Mouse (Mus musculus): ENCODE results near the gene Dapk2. TPM values are rescaled to one million over a fixed set of nuclear protein-coding genes. Genes with fewer than 3 reads are reported as not detected.

Dapk2 gene
- total and polyA plus RNA-seq, 3 experiments: 7.5 to 24.4 (median 9.8) TPM

DNA sequence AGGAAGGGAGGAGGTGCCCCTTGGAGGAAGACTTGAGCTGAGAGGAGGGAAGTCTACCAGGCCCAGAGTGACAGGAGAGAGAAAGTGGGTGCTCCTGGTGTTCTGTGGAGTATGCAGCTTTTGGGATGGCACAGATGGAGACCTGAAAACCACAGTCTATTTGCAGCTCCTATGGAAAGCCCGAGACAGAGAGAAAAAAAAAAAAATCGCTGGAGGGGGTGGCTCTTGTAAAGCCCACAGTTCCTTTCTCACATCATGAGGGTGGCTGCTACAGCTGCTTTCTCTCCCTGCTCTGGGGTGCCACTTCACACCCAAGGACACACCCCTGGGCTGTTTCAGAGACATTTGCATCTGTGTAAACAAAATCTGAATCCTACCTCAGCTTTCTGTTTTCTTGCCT lies 107.6 kb downstream of the Dapk2 start:
- peaks cover 56% of the 10 kb centered on the region for H3K36me3 ChIP-seq (replicated peaks)
- peaks cover 19% of the 10 kb centered on the region for H3K4me1 ChIP-seq (ENCODE audit: insufficient read depth, low read depth, low read length)
- H3K4me3 ChIP-seq (ENCODE audit: low read depth, low read length): no peak overlapping the region
- H3K9me3 ChIP-seq (replicated peaks): no peaks in the 10 kb centered on the region
- TF ChIP-seq TAL1 (conservative IDR thresholded peaks at IDR 0.05; ENCODE audit: low read depth, low read length) (no peak), POLR2AphosphoS5 (IDR thresholded peaks at IDR 0.05; ENCODE audit: insufficient replicate concordance, low read depth, low read length) (no peak), GATA1 (IDR thresholded peaks at IDR 0.05; ENCODE audit: borderline replicate concordance, low read length) (no peak), CTCF (IDR thresholded peaks at IDR 0.05; ENCODE audit: low read depth, low read length) (no peak)
- DNase-seq (ENCODE audit: low spot score) (no peak), ATAC-seq (ENCODE audit: extremely low read depth, insufficient number of reproducible peaks, low FRiP score, poor library complexity, severe bottlenecking) (no peak)
- H3K27me3 ChIP-seq (ENCODE audit: insufficient read depth, low read length): no peaks in the 10 kb centered on the region

DNA sequence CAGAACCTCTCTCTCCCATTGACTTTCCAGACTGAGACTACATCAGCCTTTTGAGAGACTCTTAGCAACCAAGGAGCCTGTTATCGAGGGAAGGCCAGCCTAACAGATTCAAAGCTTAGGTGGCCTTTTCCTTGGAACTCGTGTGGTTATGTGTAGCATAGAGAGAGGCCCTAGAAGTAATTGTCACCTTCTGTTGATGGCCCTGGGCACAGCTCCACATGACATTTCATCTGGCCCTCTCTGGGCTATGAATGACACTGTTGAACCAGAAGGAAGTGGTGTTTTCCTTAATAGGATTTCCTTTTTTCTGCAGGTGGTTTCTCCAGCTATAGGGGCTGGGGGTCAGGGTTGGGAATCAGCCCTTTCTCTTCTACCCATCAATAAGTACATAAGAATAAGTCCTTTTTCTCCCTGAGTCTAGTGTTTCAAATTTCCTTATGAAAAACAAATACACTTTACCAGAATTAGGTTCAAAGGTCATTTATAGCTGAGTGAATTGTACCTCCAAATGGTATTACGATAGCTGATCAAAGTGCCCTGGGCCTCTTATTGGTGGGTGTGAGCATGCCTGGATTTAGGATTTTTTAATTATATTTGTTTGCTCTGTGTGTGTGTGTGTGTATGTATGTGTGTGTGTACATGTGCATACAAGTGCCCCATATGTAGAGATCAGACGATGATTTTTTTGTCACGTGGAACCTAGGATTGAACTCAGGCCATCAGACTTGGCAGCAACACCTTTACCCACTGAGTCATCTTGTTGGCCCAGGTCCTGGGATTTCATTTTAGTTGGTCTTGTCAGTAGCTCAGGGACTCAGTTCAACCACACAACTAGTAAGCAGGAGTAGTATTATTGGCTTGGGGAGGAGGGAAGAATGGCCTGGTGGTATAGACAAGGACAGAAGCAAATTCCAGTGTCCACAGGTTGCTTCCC lies 108.5 kb downstream of the Dapk2 start:
- Histone ChIP-seq H3K4me3 (ENCODE audit: low read depth, low read length) (no peak overlapping the region), H3K4me1 (ENCODE audit: insufficient read depth, low read depth, low read length) (peaks cover 23% of the 10 kb centered on the region), H3K27me3 (ENCODE audit: insufficient read depth, low read length) (no peaks in the 10 kb centered on the region), H3K9me3 (replicated peaks) (no peaks in the 10 kb centered on the region), H3K36me3 (replicated peaks) (peaks cover 60% of the 10 kb centered on the region)
- TF ChIP-seq CTCF (IDR thresholded peaks at IDR 0.05; ENCODE audit: low read depth, low read length) (no peak), GATA1 (IDR thresholded peaks at IDR 0.05; ENCODE audit: borderline replicate concordance, low read length) (no peak), TAL1 (conservative IDR thresholded peaks at IDR 0.05; ENCODE audit: low read depth, low read length) (no peak), GATA2 (IDR thresholded peaks at IDR 0.05; ENCODE audit: borderline replicate concordance, low read depth, low read length) (no peak), POLR2AphosphoS5 (IDR thresholded peaks at IDR 0.05; ENCODE audit: insufficient replicate concordance, low read depth, low read length) (no peak)
- DNase-seq (ENCODE audit: low spot score): no peak
- ATAC-seq (ENCODE audit: extremely low read depth, insufficient number of reproducible peaks, low FRiP score, poor library complexity, severe bottlenecking): no peak

GRCm38 (mm10) chr9:66268804-66269203 lies 110.8 kb downstream of the Dapk2 start:
- no peak for DNase-seq (ENCODE audit: low spot score)
- H3K36me3 ChIP-seq (replicated peaks): peaks cover 64% of the 10 kb centered on the region
- peaks cover 37% of the 10 kb centered on the region for H3K4me1 ChIP-seq (ENCODE audit: insufficient read depth, low read depth, low read length)
- no peak overlapping the region for H3K4me3 ChIP-seq (ENCODE audit: low read depth, low read length)
- no peaks in the 10 kb centered on the region for H3K27me3 ChIP-seq (ENCODE audit: insufficient read depth, low read length)
- no peak for TF ChIP-seq TAL1 (conservative IDR thresholded peaks at IDR 0.05; ENCODE audit: low read depth, low read length)
- TF ChIP-seq GATA2 (IDR thresholded peaks at IDR 0.05; ENCODE audit: borderline replicate concordance, low read depth, low read length): no peak
- TF ChIP-seq POLR2AphosphoS5 (IDR thresholded peaks at IDR 0.05; ENCODE audit: insufficient replicate concordance, low read depth, low read length): no peak
- no peak for TF ChIP-seq GATA1 (IDR thresholded peaks at IDR 0.05; ENCODE audit: borderline replicate concordance, low read length)
- no peak for TF ChIP-seq CTCF (IDR thresholded peaks at IDR 0.05; ENCODE audit: low read depth, low read length)
- no peak for ATAC-seq (ENCODE audit: extremely low read depth, insufficient number of reproducible peaks, low FRiP score, poor library complexity, severe bottlenecking)
- H3K9me3 ChIP-seq (replicated peaks): no peaks in the 10 kb centered on the region

DNA sequence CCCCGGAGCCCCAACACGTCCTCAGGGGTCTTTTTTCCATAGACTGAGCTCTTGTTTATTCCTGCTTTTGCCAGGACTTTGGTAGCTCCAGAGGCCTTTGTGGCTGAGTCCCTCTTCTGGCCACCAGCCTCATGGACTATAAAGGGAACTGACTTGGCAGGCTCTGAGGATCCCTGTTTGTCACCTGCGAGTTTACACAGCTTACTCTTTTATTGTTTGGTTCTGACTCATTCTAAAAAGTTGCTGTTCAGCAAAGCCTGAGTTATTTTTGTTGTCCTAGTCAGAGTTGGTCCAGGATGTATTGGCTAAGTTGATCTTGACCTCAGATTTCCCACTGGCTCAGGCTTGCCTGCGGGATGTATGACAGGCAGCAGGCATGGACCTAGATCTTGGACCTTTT lies 112.0 kb downstream of the Dapk2 start:
- Histone ChIP-seq H3K27me3 (ENCODE audit: insufficient read depth, low read length) (no peaks in the 10 kb centered on the region), H3K4me1 (ENCODE audit: insufficient read depth, low read depth, low read length) (peaks cover 44% of the 10 kb centered on the region), H3K36me3 (replicated peaks) (peaks cover 63% of the 10 kb centered on the region), H3K4me3 (ENCODE audit: low read depth, low read length) (no peak overlapping the region), H3K9me3 (replicated peaks) (no peaks in the 10 kb centered on the region)
- ATAC-seq (ENCODE audit: extremely low read depth, insufficient number of reproducible peaks, low FRiP score, poor library complexity, severe bottlenecking): no peak
- DNase-seq (ENCODE audit: low spot score): no peak
- TF ChIP-seq POLR2AphosphoS5 (IDR thresholded peaks at IDR 0.05; ENCODE audit: insufficient replicate concordance, low read depth, low read length) (no peak), CTCF (IDR thresholded peaks at IDR 0.05; ENCODE audit: low read depth, low read length) (no peak), TAL1 (conservative IDR thresholded peaks at IDR 0.05; ENCODE audit: low read depth, low read length) (no peak), GATA2 (IDR thresholded peaks at IDR 0.05; ENCODE audit: borderline replicate concordance, low read depth, low read length) (no peak), GATA1 (IDR thresholded peaks at IDR 0.05; ENCODE audit: borderline replicate concordance, low read length) (no peak)

DNA sequence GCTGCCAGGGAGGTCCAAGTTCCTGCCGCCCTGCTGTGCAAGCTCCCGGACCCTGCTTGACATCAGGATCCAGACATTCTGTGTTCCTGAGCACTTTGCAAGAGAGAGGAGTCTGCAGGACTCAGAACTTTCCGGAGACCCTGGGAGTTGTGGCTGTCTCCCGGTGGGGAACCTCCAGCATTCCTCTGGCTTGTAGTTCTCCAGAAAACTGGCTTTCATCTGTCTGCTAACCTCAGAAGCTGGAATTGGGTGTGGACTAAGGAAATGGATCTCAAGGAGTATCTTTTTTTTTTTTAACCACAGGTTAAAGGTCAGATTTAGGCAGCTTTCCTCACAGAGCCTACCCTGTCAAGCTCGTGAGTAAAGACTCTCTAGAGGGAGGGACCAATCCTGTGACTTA lies 113.7 kb downstream of the Dapk2 start:
- DNase-seq (ENCODE audit: low spot score): no peak
- H3K36me3 ChIP-seq (replicated peaks): peaks cover 54% of the 10 kb centered on the region
- no peaks in the 10 kb centered on the region for H3K9me3 ChIP-seq (replicated peaks)
- no peak overlapping the region for H3K4me3 ChIP-seq (ENCODE audit: low read depth, low read length)
- H3K4me1 ChIP-seq (ENCODE audit: insufficient read depth, low read depth, low read length): peaks cover 56% of the 10 kb centered on the region
- H3K27me3 ChIP-seq (ENCODE audit: insufficient read depth, low read length): no peaks in the 10 kb centered on the region
- TF ChIP-seq CTCF (IDR thresholded peaks at IDR 0.05; ENCODE audit: low read depth, low read length) (no peak), POLR2AphosphoS5 (IDR thresholded peaks at IDR 0.05; ENCODE audit: insufficient replicate concordance, low read depth, low read length) (no peak), GATA1 (IDR thresholded peaks at IDR 0.05; ENCODE audit: borderline replicate concordance, low read length) (no peak), TAL1 (conservative IDR thresholded peaks at IDR 0.05; ENCODE audit: low read depth, low read length) (no peak), GATA2 (IDR thresholded peaks at IDR 0.05; ENCODE audit: borderline replicate concordance, low read depth, low read length) (no peak)
- no peak for ATAC-seq (ENCODE audit: extremely low read depth, insufficient number of reproducible peaks, low FRiP score, poor library complexity, severe bottlenecking)

- peaks cover 63% of the 10 kb centered on the region for H3K4me1 ChIP-seq (ENCODE audit: insufficient read depth, low read depth, low read length)
- peaks cover 45% of the 10 kb centered on the region for H3K36me3 ChIP-seq (replicated peaks)
- DNase-seq (ENCODE audit: low spot score) (no peak), ATAC-seq (ENCODE audit: extremely low read depth, insufficient number of reproducible peaks, low FRiP score, poor library complexity, severe bottlenecking) (no peak)
- H3K27me3 ChIP-seq (ENCODE audit: insufficient read depth, low read length): no peaks in the 10 kb centered on the region
- H3K4me3 ChIP-seq (ENCODE audit: low read depth, low read length): no peak overlapping the region
- TF ChIP-seq GATA1 (IDR thresholded peaks at IDR 0.05; ENCODE audit: borderline replicate concordance, low read length) (no peak), GATA2 (IDR thresholded peaks at IDR 0.05; ENCODE audit: borderline replicate concordance, low read depth, low read length) (no peak), POLR2AphosphoS5 (IDR thresholded peaks at IDR 0.05; ENCODE audit: insufficient replicate concordance, low read depth, low read length) (no peak)
- no peaks in the 10 kb centered on the region for H3K9me3 ChIP-seq (replicated peaks)
Measured at GRCm38 (mm10) chr9:66273632-66274031, 115.6 kb downstream of the Dapk2 start.

Data from G1E (cell line).